Mouse (Mus musculus) liver, adult 2 months (tissue): Measurements from ENCODE around the gene Gpr55. TPM values are rescaled to one million over a fixed set of nuclear protein-coding genes. Genes with fewer than 3 reads are reported as not detected.
A peak's percentile ranks its signal among the peaks of the same experiment; 100 is the strongest.

Source experiments
- DNase-seq: peaks from one replicate; pipeline ENCODE4 v3.0.0-alpha.2; 2011; ENCODE audit warnings: low read depth, low spot score; ENCODE audit errors: extremely low read depth
- H3K27ac ChIP-seq: fragments of 200-500 bp; replicated peaks from 2 replicates; pipeline ENCODE4 v1.5.1; 2012; ENCODE audit warnings: low read depth, mild to moderate bottlenecking, control low read depth, inconsistent platforms, low read length; ENCODE audit not compliant: insufficient read depth
- H3K27me3 ChIP-seq: fragments of 200-500 bp; 2 replicates; pipeline ENCODE4 v1.6.1; 2012; ENCODE audit warnings: mild to moderate bottlenecking, moderate library complexity, low read length, inconsistent platforms; ENCODE audit not compliant: control insufficient read depth, insufficient read depth
- H3K36me3 ChIP-seq: fragments of 200-500 bp; 2 replicates; pipeline ENCODE4 v1.6.1; 2012; ENCODE audit warnings: low read length, inconsistent platforms; ENCODE audit not compliant: control insufficient read depth, insufficient read depth
- H3K4me1 ChIP-seq: fragments of 200-500 bp; 2 replicates; pipeline ENCODE4 v1.6.1; 2011; ENCODE audit warnings: low read length; ENCODE audit not compliant: control insufficient read depth, insufficient read depth
- H3K4me3 ChIP-seq: fragments of 200-500 bp; 2 replicates; pipeline ENCODE4 v1.5.1; 2011; ENCODE audit warnings: low read depth, mild to moderate bottlenecking, control low read depth, low read length, moderate library complexity; ENCODE audit not compliant: insufficient read depth
- H3K79me2 ChIP-seq: fragments of 200-500 bp; 2 replicates; pipeline ENCODE4 v1.6.1; 2012; ENCODE audit warnings: inconsistent platforms, mild to moderate bottlenecking, low read length, moderate library complexity; ENCODE audit not compliant: control insufficient read depth, insufficient read depth
- H3K9ac ChIP-seq: fragments of 200-500 bp; 2 replicates; pipeline ENCODE4 v1.6.1; 2012; ENCODE audit warnings: low read depth, mild to moderate bottlenecking, control low read depth, inconsistent platforms, low read length
- CTCF ChIP-seq: fragments of 200-500 bp; IDR thresholded peaks from 2 replicates; pipeline ENCODE4 v1.5.1; 2011; ENCODE audit warnings: low read depth, low read length, control low read depth
- POLR2A ChIP-seq: fragments of 200-500 bp; IDR thresholded peaks from 2 replicates; pipeline ENCODE4 v1.6.1; 2011; ENCODE audit warnings: low read length, control low read depth; ENCODE audit not compliant: insufficient read depth; ENCODE audit errors: extremely low read depth
- WGBS: fragments of 180-500 bp; shearing (Covaris S2); methylation state at CpG from one replicate; pipeline ENCODE4 v1.1.7; 2018; 5-methylcytosine and 5-hydroxymethylcytosine counted together
- polyA plus RNA-seq: library from polyadenylated mRNA; depleted of rRNA; stranded (reverse); fragments of >200 nt; gene quantifications from 2 replicates; pipeline ENCODE4 v1.2.3, GENCODE M21; 2012
- total RNA-seq: library from RNA; depleted of rRNA; stranded (reverse); fragments of >200 nt; gene quantifications from 2 replicates; pipeline ENCODE4 v1.2.3, GENCODE M21; 2014

The Gpr55 gene
- total and polyA plus RNA-seq, 2 experiments = 0.04 to 0.09 TPM

DNA sequence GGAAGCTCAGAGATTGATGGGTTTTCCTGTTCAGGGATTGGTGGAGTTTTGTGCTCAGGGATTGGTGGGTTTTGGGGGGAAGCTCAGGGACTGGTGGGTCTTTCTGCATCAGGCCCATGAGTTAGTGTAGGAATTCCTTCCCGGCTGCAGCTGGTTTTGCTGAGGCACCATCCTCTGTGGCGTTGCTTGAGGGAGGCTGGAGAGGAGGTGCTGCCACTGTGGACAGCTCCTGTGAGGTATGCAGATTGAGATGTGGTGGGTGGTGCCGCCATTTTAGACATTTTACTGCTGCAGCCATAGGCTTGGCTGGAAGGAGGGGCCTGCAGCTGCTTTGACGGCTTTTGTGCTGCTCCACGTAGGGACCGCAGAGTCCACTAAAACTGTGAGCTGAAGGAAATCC is 31.4 kb downstream of the Gpr55 start:
- no peaks in the 10 kb centered on the region for H3K27me3 ChIP-seq
- H3K9ac ChIP-seq = no peak overlapping the region
- no peaks in the 10 kb centered on the region for H3K79me2 ChIP-seq
- 93% methylated on average over 6 of the region's 6 CpGs for WGBS
- no peak overlapping the region for H3K4me3 ChIP-seq
- peaks cover 9% of the 10 kb centered on the region for H3K4me1 ChIP-seq
- H3K27ac ChIP-seq = no peak overlapping the region
- TF ChIP-seq CTCF (no peak), POLR2A (no peak)
- H3K36me3 ChIP-seq = no peaks in the 10 kb centered on the region
- DNase-seq = no peak

DNA sequence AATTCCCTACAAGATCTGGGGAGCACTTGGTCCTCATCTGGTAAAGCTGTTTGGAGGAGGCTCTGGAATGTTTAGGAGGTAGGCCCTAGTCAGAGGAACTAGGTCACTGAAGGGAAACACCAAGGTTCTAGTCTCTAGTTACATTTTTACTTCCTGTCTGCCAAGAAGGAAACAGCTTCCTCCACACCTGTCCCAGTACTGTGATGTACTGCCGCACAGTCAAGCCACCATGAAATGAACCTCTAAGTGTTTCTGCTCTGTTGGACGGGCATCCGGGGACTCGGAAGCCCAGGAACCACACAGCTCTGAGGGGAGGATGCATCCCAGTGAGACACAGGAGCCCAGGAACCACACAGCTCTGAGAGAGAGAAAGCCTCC is 32.1 kb downstream of the Gpr55 start:
- TF ChIP-seq CTCF (no peak), POLR2A (no peak)
- Histone ChIP-seq H3K4me1 (peaks cover 5% of the 10 kb centered on the region), H3K9ac (no peak overlapping the region), H3K4me3 (no peak overlapping the region), H3K79me2 (no peaks in the 10 kb centered on the region), H3K27ac (no peak overlapping the region), H3K36me3 (no peaks in the 10 kb centered on the region), H3K27me3 (no peaks in the 10 kb centered on the region)
- 83% methylated on average over 4 of the region's 4 CpGs for WGBS
- DNase-seq = no peak

DNA sequence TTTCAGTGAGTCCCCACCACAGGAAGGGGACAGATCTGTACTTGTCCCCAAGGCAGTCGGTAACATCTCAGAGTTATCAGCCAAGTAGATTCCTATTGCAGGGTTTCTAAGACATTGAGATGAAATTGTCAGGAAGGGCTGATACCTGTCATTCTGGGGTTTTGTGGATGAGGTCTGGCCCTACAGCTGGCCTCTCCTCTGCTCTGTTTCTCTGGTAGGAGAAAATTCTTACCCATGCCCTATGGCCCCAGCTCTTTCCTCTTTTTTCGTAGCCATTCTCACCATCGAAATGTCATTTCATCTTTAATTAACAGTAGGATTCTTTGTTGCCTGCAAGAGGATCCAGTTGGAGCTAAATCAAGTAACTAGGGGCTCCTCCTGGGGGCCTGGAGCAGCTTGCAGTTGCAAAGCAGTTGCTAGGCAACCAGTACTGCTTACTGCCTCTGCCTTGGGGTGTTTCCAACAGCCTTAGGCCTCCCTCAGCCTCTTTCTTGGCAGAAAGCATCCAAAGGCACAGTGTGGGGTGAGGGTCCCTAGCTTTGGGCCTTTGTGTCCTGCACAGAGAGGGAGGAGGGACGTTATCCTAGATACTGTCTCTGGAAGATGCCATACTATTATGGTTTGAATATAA is 32.6 kb downstream of the Gpr55 start, which contains the start of gene 4933407L21Rik:
Gene 4933407L21Rik, plus strand, starts transcription at position 427 of the 631 bp plus-strand sequence.
- H3K79me2 ChIP-seq = no peaks in the 10 kb centered on the region
- no peak for TF ChIP-seq CTCF
- TF ChIP-seq POLR2A = no peak
- H3K27me3 ChIP-seq = no peaks in the 10 kb centered on the region
- no peak for DNase-seq
- WGBS = 78% methylated on average over 4 of the region's 4 CpGs
- no peak within 1 kb of the TSS for H3K9ac ChIP-seq
- H3K36me3 ChIP-seq = no peaks in the 10 kb centered on the region
- H3K4me3 ChIP-seq = no peak within 1 kb of the TSS
- H3K27ac ChIP-seq = no peak within 1 kb of the TSS
- peaks cover 2% of the 10 kb centered on the region for H3K4me1 ChIP-seq

DNA sequence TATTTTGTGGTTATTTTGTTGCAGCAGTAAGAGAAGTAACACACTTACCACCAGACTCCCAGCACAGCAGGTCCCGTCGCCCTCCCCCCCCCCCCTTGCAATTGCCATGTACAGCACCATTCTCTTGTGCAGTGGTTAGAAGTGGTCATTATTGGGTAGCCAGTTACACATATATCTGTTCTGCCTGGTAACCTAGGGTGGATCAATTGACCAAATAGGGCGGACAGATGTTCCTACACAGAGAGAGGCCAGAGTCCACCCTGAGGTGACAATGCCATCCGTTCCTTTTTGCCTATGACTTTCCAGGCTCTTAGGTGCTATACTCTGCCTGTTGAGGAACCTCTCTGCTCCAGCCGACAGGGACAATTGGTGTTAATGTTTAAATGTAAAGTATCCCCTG is 35.6 kb downstream of the Gpr55 start:
- no peak overlapping the region for H3K9ac ChIP-seq
- no peak for TF ChIP-seq POLR2A
- TF ChIP-seq CTCF = no peak
- 33% methylated on average over 5 of the region's 5 CpGs for WGBS
- H3K79me2 ChIP-seq = no peaks in the 10 kb centered on the region
- no peak overlapping the region for H3K27ac ChIP-seq
- peak; percentile 21 for DNase-seq
- peaks cover 4% of the 10 kb centered on the region; the same call in 1 of the 2 replicates for H3K4me1 ChIP-seq
- H3K36me3 ChIP-seq = no peaks in the 10 kb centered on the region
- no peaks in the 10 kb centered on the region for H3K27me3 ChIP-seq
- H3K4me3 ChIP-seq = no peak overlapping the region

DNA sequence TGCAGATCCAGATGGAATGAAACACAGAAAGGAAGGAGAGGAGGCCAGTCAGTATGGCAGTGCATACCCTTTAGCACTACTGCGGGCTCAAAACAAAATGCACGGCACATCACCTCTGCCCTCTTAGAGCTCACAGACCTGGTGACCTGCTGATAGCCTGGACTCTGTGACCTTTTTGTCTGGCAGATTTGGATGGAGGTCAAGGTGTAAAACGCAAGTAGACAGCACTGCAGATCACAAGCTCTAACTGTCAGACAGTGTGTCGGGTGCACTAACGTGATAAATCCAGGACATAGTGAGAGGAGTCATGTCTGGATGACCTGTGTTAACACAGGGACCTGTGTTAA is 38.0 kb downstream of the Gpr55 start:
- no peak for TF ChIP-seq CTCF
- TF ChIP-seq POLR2A = no peak
- Histone ChIP-seq H3K4me1 (peaks cover 4% of the 10 kb centered on the region; the same call in 1 of the 2 replicates), H3K36me3 (no peaks in the 10 kb centered on the region), H3K4me3 (no peak overlapping the region), H3K27ac (no peak overlapping the region), H3K79me2 (no peaks in the 10 kb centered on the region), H3K27me3 (no peaks in the 10 kb centered on the region), H3K9ac (no peak overlapping the region)
- 17% methylated on average over 5 of the region's 5 CpGs for WGBS
- DNase-seq = peak; percentile 85

DNA sequence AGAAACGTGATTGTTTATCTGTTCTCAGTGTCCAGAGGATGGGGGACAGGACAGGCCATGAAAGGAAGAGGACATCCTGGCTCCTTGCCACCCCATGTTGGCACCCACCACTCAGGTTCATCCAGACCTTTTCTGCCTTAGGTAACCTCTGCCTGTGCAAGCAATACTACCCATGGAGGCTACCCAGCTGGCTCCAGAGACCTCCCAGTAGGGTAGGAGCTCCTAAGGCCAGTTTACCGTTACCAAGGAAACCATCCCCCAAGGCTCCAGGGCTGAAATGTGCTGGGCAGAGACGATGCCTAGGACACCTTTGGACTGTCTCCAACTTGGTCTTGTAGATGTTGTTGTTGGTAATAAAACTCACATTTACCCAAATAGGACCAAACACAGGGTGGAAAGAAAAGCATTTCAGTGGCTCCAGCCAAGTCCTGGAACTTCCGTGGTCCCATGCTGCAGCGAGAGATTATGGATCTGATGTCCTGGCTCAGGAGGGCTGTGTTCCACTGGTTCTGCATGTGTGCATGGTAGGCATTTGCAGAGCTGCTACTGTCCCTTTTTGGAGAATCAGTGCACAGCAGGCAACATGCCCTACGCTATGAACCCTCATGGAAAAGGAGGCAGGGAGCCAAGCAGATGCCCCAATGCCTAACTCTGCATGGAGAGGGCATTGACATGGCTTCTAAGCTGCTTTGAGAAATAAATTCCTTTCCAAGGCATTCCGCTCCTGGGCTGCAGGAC is 38.5 kb downstream of the Gpr55 start:
- Histone ChIP-seq H3K27ac (no peak overlapping the region), H3K27me3 (no peaks in the 10 kb centered on the region), H3K4me3 (no peak overlapping the region), H3K36me3 (no peaks in the 10 kb centered on the region), H3K79me2 (no peaks in the 10 kb centered on the region), H3K9ac (no peak overlapping the region), H3K4me1 (peaks cover 4% of the 10 kb centered on the region; the same call in 1 of the 2 replicates)
- WGBS = 30% methylated on average over 7 of the region's 7 CpGs
- DNase-seq = no peak
- TF ChIP-seq POLR2A = no peak
- no peak for TF ChIP-seq CTCF
